Comparison of ENCODE assay signal across 16 mouse cellular contexts in the genomic region with DNA sequence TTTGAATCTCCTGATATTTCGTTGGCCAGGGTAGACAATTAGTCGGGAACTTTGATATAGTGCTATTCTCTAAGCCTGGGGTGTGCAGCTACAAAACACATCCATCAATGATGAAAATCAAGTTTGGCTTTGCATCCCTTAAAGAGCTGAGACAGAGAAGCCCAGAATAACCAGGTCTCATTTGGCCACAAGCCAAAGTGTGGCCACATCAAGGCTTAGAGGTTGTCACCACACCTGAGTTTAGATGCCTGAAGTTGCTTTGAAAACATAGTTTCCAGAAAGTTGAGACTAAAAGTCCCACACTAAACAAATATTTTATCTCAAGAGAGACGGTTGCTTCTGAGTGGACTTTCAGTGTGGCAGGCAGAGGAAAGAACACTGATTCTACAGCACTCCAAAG. TPM values are rescaled to one million over a fixed set of nuclear protein-coding genes. Genes with fewer than 3 reads are reported as not detected.
"Had no signal": no experiment of that assay in that cellular context is flagged by ENCODE, and none has a peak within 500 bp of the region (broad histone marks: within the 10 kb centered on the region; RNA-seq: fewer than 3 reads in every experiment).

No protein-coding gene starts in this region.

- H3K9ac ChIP-seq: limb, embryonic 13.5 days; liver, embryonic 14.5 days; midbrain, embryonic 15.5 days; neural tube, embryonic 12.5 days had no signal

- DNase-seq: kidney, adult 8-10 months; kidney, postnatal 36 days; layer of hippocampus, adult 9-11 months; layer of hippocampus, postnatal 36 days; thymus, postnatal 4 days had no signal

- H3K36me3 ChIP-seq: limb, embryonic 13.5 days; midbrain, embryonic 15.5 days; neural tube, embryonic 12.5 days had no signal

- H3K27me3 ChIP-seq: limb, embryonic 13.5 days; megakaryocyte, embryonic 14.5 days; midbrain, embryonic 15.5 days; neural tube, embryonic 12.5 days had no signal

- H3K9me3 ChIP-seq: limb, embryonic 13.5 days; midbrain, embryonic 15.5 days; neural tube, embryonic 12.5 days had no signal

- H3K4me1 ChIP-seq: limb, embryonic 13.5 days; megakaryocyte, embryonic 14.5 days; midbrain, embryonic 15.5 days; neural tube, embryonic 12.5 days had no signal

- H3K27ac ChIP-seq: hindbrain, postnatal 0 days; kidney, postnatal 0 days; limb, embryonic 13.5 days; liver, embryonic 14.5 days; macrophage; midbrain, embryonic 15.5 days; neural tube, embryonic 12.5 days had no signal

- H3K4me3 ChIP-seq: limb, embryonic 13.5 days; megakaryocyte, embryonic 14.5 days; midbrain, embryonic 15.5 days; neural tube, embryonic 12.5 days had no signal

- H3K4me2 ChIP-seq: limb, embryonic 13.5 days; midbrain, embryonic 11.5 days; midbrain, embryonic 15.5 days; neural tube, embryonic 12.5 days had no signal

- ATAC-seq: hindbrain, postnatal 0 days; midbrain, embryonic 15.5 days had no signal

RNA-seq across cellular contexts. Expression of a gene that starts 8.7 kb away (rescaled TPM):
- polyA plus RNA-seq: macrophage had no signal

RNA-seq across cellular contexts. Expression of a gene that starts 11.9 kb away (rescaled TPM):
- polyA plus RNA-seq: hindbrain, postnatal 0 days; intestine, embryonic 14.5 days; kidney, postnatal 0 days; limb, embryonic 13.5 days; macrophage; midbrain, embryonic 11.5 days; midbrain, embryonic 15.5 days; neural tube, embryonic 12.5 days; stomach, embryonic 14.5 days had no signal
